Mouse (Mus musculus) limb, embryonic 14.5 days (tissue): ENCODE measurements at regions not wholly inside any gene's neighbourhood (a gene's known extent, or its start where the extent isn't known, plus 50 kb on each side); places are given as distances from the start of the nearest gene placed in this dataset.

ENCODE experiments used
- ATAC-seq: fragments of 200-750 bp; cut with Nextera tagmentation; 2 replicates; pipeline ENCODE4 v1.8.0; 2017; ENCODE audit warnings: low read depth, moderate number of reproducible peaks, moderate TSS enrichment; ENCODE audit not compliant: low FRiP score
- DNase-seq: peaks from one replicate; pipeline ENCODE4 v3.0.0-alpha.2; 2015; ENCODE audit warnings: low spot score
- H3K27ac ChIP-seq: fragments of 300-500 bp; sonication (generic); replicated peaks from 2 replicates; pipeline ENCODE4 v1.5.1; 2014; ENCODE audit warnings: low read depth, mild to moderate bottlenecking, low read length, moderate library complexity, mixed read lengths
- H3K27me3 ChIP-seq: fragments of 300-500 bp; sonication (generic); 2 replicates; pipeline ENCODE4 v1.6.1; 2014; ENCODE audit warnings: low read length, mixed read lengths; ENCODE audit not compliant: control insufficient read depth, insufficient read depth
- H3K36me3 ChIP-seq: fragments of 300-500 bp; sonication (generic); 2 replicates; pipeline ENCODE4 v1.6.1; 2014; ENCODE audit warnings: mild to moderate bottlenecking, low read length, moderate library complexity, mixed read lengths; ENCODE audit not compliant: control insufficient read depth, insufficient read depth
- H3K4me1 ChIP-seq: fragments of 300-500 bp; sonication (generic); 2 replicates; pipeline ENCODE4 v1.6.1; 2014; ENCODE audit warnings: antibody characterized with exemption, low read length, mixed read lengths; ENCODE audit not compliant: control insufficient read depth, insufficient read depth
- H3K4me2 ChIP-seq: fragments of 300-500 bp; sonication (generic); replicated peaks from 2 replicates; pipeline ENCODE4 v1.6.1; 2014; ENCODE audit warnings: low read depth, mild to moderate bottlenecking, low read length, moderate library complexity; ENCODE audit not compliant: severe bottlenecking
- H3K4me3 ChIP-seq: fragments of 300-500 bp; sonication (generic); replicated peaks from 2 replicates; pipeline ENCODE4 v1.5.1; 2014; ENCODE audit warnings: low read length
- H3K9ac ChIP-seq: fragments of 300-500 bp; sonication (generic); 2 replicates; pipeline ENCODE4 v1.6.1; 2014; ENCODE audit warnings: mild to moderate bottlenecking, low read depth, low read length, moderate library complexity; ENCODE audit not compliant: severe bottlenecking
- H3K9me3 ChIP-seq: fragments of 300-500 bp; sonication (generic); 2 replicates; pipeline ENCODE4 v1.6.1; 2016; ENCODE audit warnings: low read length; ENCODE audit not compliant: control insufficient read depth
- POLR2A ChIP-seq: fragments of 200-500 bp; IDR thresholded peaks from 2 replicates; pipeline ENCODE4 v1.8.0; 2012; ENCODE audit warnings: inconsistent platforms, mild to moderate bottlenecking, moderate library complexity, borderline replicate concordance; ENCODE audit not compliant: insufficient read depth, insufficient read length; ENCODE audit errors: extremely low read depth
- WGBS: fragments of 180-500 bp; shearing (Covaris S2); extraction: QIAGEN DNeasy Blood & Tissue Kit; methylation state at CpG from one replicate; pipeline ENCODE4 v1.1.7; 2014; 5-methylcytosine and 5-hydroxymethylcytosine counted together

GRCm38 (mm10) chr19:32906820-32907219 is 149.5 kb downstream of the Pten start:
- Histone ChIP-seq H3K27ac (no peak overlapping the region), H3K36me3 (no peaks in the 10 kb centered on the region)
- 72% methylated on average over 5 of the region's 5 CpGs for WGBS

GRCm38 (mm10) chr19:32910050-32910462 is 152.8 kb downstream of the Pten start:
- Histone ChIP-seq H3K9ac (no peak overlapping the region), H3K27ac (no peak overlapping the region), H3K36me3 (no peaks in the 10 kb centered on the region), H3K27me3 (no peaks in the 10 kb centered on the region), H3K4me1 (0 out of 2 replicates have a peak, but pooled peaks cover 5% of the 10 kb centered on the region), H3K4me2 (no peak overlapping the region), H3K4me3 (no peak overlapping the region), H3K9me3 (no peaks in the 10 kb centered on the region)
- DNase-seq = no peak
- no peak for TF ChIP-seq POLR2A
- WGBS = 63% methylated on average over 4 of the region's 4 CpGs
- ATAC-seq = no peak

More at GRCm38 (mm10) chr19:32906820-32907219, 149.5 kb downstream of the Pten start:
- DNase-seq = no peak
- no peak for ATAC-seq
- no peaks in the 10 kb centered on the region for H3K27me3 ChIP-seq
- no peak overlapping the region for H3K9ac ChIP-seq
- H3K4me1 ChIP-seq = peaks cover 14% of the 10 kb centered on the region
- H3K4me3 ChIP-seq = no peak overlapping the region
- TF ChIP-seq POLR2A = no peak
- H3K4me2 ChIP-seq = no peak overlapping the region
- H3K9me3 ChIP-seq = no peaks in the 10 kb centered on the region

- H3K9me3 ChIP-seq = no peaks in the 10 kb centered on the region
- no peak for TF ChIP-seq POLR2A
- H3K36me3 ChIP-seq = no peaks in the 10 kb centered on the region
- no peaks in the 10 kb centered on the region for H3K4me1 ChIP-seq
- H3K4me3 ChIP-seq = no peak overlapping the region
- no peak for DNase-seq
- no peaks in the 10 kb centered on the region for H3K27me3 ChIP-seq
- H3K27ac ChIP-seq = no peak overlapping the region
- H3K4me2 ChIP-seq = no peak overlapping the region
- ATAC-seq = no peak
- H3K9ac ChIP-seq = no peak overlapping the region
- 89% methylated on average over 3 of the region's 3 CpGs for WGBS
These were observed 155.0 kb downstream of the Pten start for GRCm38 (mm10) chr19:32912323-32912722.

GRCm38 (mm10) chr19:32916507-32917280 is 159.4 kb downstream of the Pten start:
- ATAC-seq (no peak), DNase-seq (no peak)
- Histone ChIP-seq H3K4me3 (no peak overlapping the region), H3K9ac (no peak overlapping the region), H3K36me3 (no peaks in the 10 kb centered on the region), H3K4me1 (no peaks in the 10 kb centered on the region), H3K27me3 (no peaks in the 10 kb centered on the region), H3K27ac (no peak overlapping the region), H3K9me3 (no peaks in the 10 kb centered on the region), H3K4me2 (no peak overlapping the region)
- WGBS = 90% methylated on average over 8 of the region's 8 CpGs
- no peak for TF ChIP-seq POLR2A

DNA sequence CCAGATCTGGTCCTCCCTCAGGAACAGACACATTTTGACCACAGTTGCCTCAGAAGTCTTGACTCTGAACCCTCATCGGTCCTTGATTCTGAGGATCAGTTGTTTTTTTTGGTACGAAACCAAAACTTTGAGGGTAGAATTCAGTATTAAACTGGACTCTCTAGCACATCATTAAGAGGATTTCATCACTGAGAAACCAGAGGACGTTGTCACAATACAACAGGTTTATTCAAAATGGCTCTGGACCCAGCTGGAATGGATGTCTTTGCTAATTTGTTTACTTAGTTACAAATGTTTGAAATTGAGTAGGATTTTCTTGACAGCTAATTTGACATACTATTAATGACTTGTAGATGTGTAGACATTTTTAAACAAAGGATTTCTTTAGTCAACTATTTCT is 163.7 kb downstream of the Pten start:
- H3K4me3 ChIP-seq = no peak overlapping the region
- H3K36me3 ChIP-seq = no peaks in the 10 kb centered on the region
- no peak overlapping the region for H3K27ac ChIP-seq
- no peaks in the 10 kb centered on the region for H3K9me3 ChIP-seq
- 81% methylated on average over 3 of the region's 3 CpGs for WGBS
- DNase-seq (no peak), ATAC-seq (no peak)
- H3K4me1 ChIP-seq = peaks cover 9% of the 10 kb centered on the region; the same call in 1 of the 2 replicates
- no peak for TF ChIP-seq POLR2A
- no peak overlapping the region for H3K4me2 ChIP-seq
- H3K27me3 ChIP-seq = no peaks in the 10 kb centered on the region
- H3K9ac ChIP-seq = no peak overlapping the region
